Mouse (Mus musculus): ENCODE measurements around the gene Tmem251. TPM values are rescaled to one million over a fixed set of nuclear protein-coding genes. Genes with fewer than 3 reads are reported as not detected.

Gene Tmem251
- polyA plus RNA-seq, 1 experiment from 2014 or later, result 7.6 TPM

- H3K4me1 ChIP-seq (ENCODE audit: control insufficient read depth in 2 of 2, insufficient read depth in 2 of 2, low read length in 2 of 2), result peaks cover 15 to 33% of the 10 kb centered on the region in 2 experiments; a peak in 3 of 4 replicates
- peak overlapping the region; percentile 49 to 81; a peak in 3 of 4 replicates for H3K27ac ChIP-seq (replicated peaks in 1 of 2; ENCODE audit: control insufficient read depth in 1 of 2, insufficient read depth in 1 of 2, low read depth in 2 of 2, low read length in 2 of 2)
- H3K9me3 ChIP-seq (ENCODE audit: control insufficient read depth, low read length), result no peaks in the 10 kb centered on the region
- no peaks in the 10 kb centered on the region for H3K36me3 ChIP-seq (ENCODE audit: control insufficient read depth, insufficient read depth, low read length)
- H3K27me3 ChIP-seq (ENCODE audit: control insufficient read depth, insufficient read depth, low read length), result peaks cover 7% of the 10 kb centered on the region; the same call in 1 of the 2 replicates
- ATAC-seq (ENCODE audit: insufficient number of reproducible peaks, insufficient read depth, low FRiP score, low read depth), result peak; percentile 77
- H3K9ac ChIP-seq (ENCODE audit: low read length), result peak overlapping the region; percentile 88
- peak overlapping the region; percentile 78 to 82 for H3K4me3 ChIP-seq (ENCODE audit: control insufficient read depth in 1 of 2, insufficient read depth in 1 of 2, low read depth in 1 of 2, low read length in 2 of 2)
- peak overlapping the region; percentile 96 for H3K4me2 ChIP-seq (ENCODE audit: low read length)
- WGBS, result 2% methylated on average over 44 of the region's 45 CpGs
Observed at GRCm38 (mm10) chr12:102705216-102705871, 38.2 kb upstream of the Tmem251 start.

GRCm38 (mm10) chr12:102705906-102706640, 37.5 kb upstream of the Tmem251 start:
- peaks cover 7% of the 10 kb centered on the region; the same call in 1 of the 2 replicates for H3K27me3 ChIP-seq (ENCODE audit: control insufficient read depth, insufficient read depth, low read length)
- no peaks in the 10 kb centered on the region for H3K9me3 ChIP-seq (ENCODE audit: control insufficient read depth, low read length)
- H3K4me1 ChIP-seq (ENCODE audit: control insufficient read depth in 2 of 2, insufficient read depth in 2 of 2, low read length in 2 of 2), result peaks cover 15 to 33% of the 10 kb centered on the region in 2 experiments; a peak in 3 of 4 replicates
- 66% methylated on average over 6 of the region's 6 CpGs for WGBS
- peak overlapping the region in 1 of 2 experiments; percentile 82; a peak in 1 of 4 replicates for H3K4me3 ChIP-seq (ENCODE audit: control insufficient read depth in 1 of 2, insufficient read depth in 1 of 2, low read depth in 1 of 2, low read length in 2 of 2)
- H3K27ac ChIP-seq (replicated peaks in 1 of 2; ENCODE audit: control insufficient read depth in 1 of 2, insufficient read depth in 1 of 2, low read depth in 2 of 2, low read length in 2 of 2), result no peak overlapping the region; a peak in 1 of 4 replicates
- ATAC-seq (ENCODE audit: insufficient number of reproducible peaks, insufficient read depth, low FRiP score, low read depth), result no peak
- peak overlapping the region; percentile 96 for H3K4me2 ChIP-seq (ENCODE audit: low read length)
- H3K36me3 ChIP-seq (ENCODE audit: control insufficient read depth, insufficient read depth, low read length), result no peaks in the 10 kb centered on the region
- H3K9ac ChIP-seq (ENCODE audit: low read length), result peak overlapping the region; percentile 88; the same call in 1 of the 2 replicates

GRCm38 (mm10) chr12:102706833-102707463, 36.6 kb upstream of the Tmem251 start:
- WGBS, result 92% methylated on average over 10 of the region's 10 CpGs
- no peak overlapping the region for H3K4me3 ChIP-seq (ENCODE audit: control insufficient read depth in 1 of 2, insufficient read depth in 1 of 2, low read depth in 1 of 2, low read length in 2 of 2)
- H3K27me3 ChIP-seq (ENCODE audit: control insufficient read depth, insufficient read depth, low read length), result peaks cover 7% of the 10 kb centered on the region; the same call in 1 of the 2 replicates
- no peaks in the 10 kb centered on the region for H3K36me3 ChIP-seq (ENCODE audit: control insufficient read depth, insufficient read depth, low read length)
- no peak for ATAC-seq (ENCODE audit: insufficient number of reproducible peaks, insufficient read depth, low FRiP score, low read depth)
- no peaks in the 10 kb centered on the region for H3K9me3 ChIP-seq (ENCODE audit: control insufficient read depth, low read length)
- H3K9ac ChIP-seq (ENCODE audit: low read length), result no peak overlapping the region
- H3K4me1 ChIP-seq (ENCODE audit: control insufficient read depth in 2 of 2, insufficient read depth in 2 of 2, low read length in 2 of 2), result peaks cover 15 to 33% of the 10 kb centered on the region in 2 experiments; a peak in 3 of 4 replicates
- H3K27ac ChIP-seq (replicated peaks in 1 of 2; ENCODE audit: control insufficient read depth in 1 of 2, insufficient read depth in 1 of 2, low read depth in 2 of 2, low read length in 2 of 2), result no peak overlapping the region
- no peak overlapping the region for H3K4me2 ChIP-seq (ENCODE audit: low read length)

- Histone ChIP-seq H3K4me1 (ENCODE audit: control insufficient read depth in 2 of 2, insufficient read depth in 2 of 2, low read length in 2 of 2) (peaks cover 12 to 25% of the 10 kb centered on the region in 2 experiments; a peak in 3 of 4 replicates), H3K36me3 (ENCODE audit: control insufficient read depth, insufficient read depth, low read length) (no peaks in the 10 kb centered on the region), H3K4me2 (ENCODE audit: low read length) (peak overlapping the region; percentile 58), H3K27ac (replicated peaks in 1 of 2; ENCODE audit: control insufficient read depth in 1 of 2, insufficient read depth in 1 of 2, low read depth in 2 of 2, low read length in 2 of 2) (0 out of 4 replicates have a peak overlapping the region, but pooled peaks of 1 of the 2 experiments have one; percentile 3), H3K9me3 (ENCODE audit: control insufficient read depth, low read length) (no peaks in the 10 kb centered on the region), H3K27me3 (ENCODE audit: control insufficient read depth, insufficient read depth, low read length) (peaks cover 7% of the 10 kb centered on the region; the same call in 1 of the 2 replicates), H3K4me3 (ENCODE audit: control insufficient read depth in 1 of 2, insufficient read depth in 1 of 2, low read depth in 1 of 2, low read length in 2 of 2) (peak overlapping the region; percentile 7 to 34; a peak in 3 of 4 replicates), H3K9ac (ENCODE audit: low read length) (peak overlapping the region; percentile 55; the same call in 1 of the 2 replicates)
- ATAC-seq (ENCODE audit: insufficient number of reproducible peaks, insufficient read depth, low FRiP score, low read depth), result no peak
- WGBS, result 16% methylated on average over 11 of the region's 11 CpGs
Observed at GRCm38 (mm10) chr12:102708220-102708619, 35.3 kb upstream of the Tmem251 start.

DNA sequence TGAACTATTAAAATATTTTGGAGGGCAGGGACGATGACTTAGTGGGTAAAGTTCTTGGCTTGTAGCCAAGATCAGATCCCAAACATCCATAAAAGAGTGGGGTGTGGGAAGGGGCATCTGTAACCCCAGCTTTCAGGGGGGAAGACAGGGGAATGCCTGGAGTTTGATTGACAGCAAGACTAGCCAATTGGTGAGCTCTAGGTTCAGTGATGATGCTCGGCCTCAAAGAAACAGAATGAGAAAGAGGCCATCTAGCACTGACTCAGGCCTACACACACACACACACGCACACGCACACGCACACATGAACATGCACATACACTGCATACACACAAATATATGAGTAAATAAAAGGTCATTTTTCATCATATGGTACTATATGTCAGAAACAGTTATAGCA, 33.7 kb upstream of the Tmem251 start:
- Histone ChIP-seq H3K4me3 (ENCODE audit: control insufficient read depth in 1 of 2, insufficient read depth in 1 of 2, low read depth in 1 of 2, low read length in 2 of 2) (no peak overlapping the region), H3K27me3 (ENCODE audit: control insufficient read depth, insufficient read depth, low read length) (peaks cover 7% of the 10 kb centered on the region; the same call in 1 of the 2 replicates), H3K36me3 (ENCODE audit: control insufficient read depth, insufficient read depth, low read length) (no peaks in the 10 kb centered on the region), H3K9me3 (ENCODE audit: control insufficient read depth, low read length) (no peaks in the 10 kb centered on the region), H3K9ac (ENCODE audit: low read length) (no peak overlapping the region), H3K27ac (replicated peaks in 1 of 2; ENCODE audit: control insufficient read depth in 1 of 2, insufficient read depth in 1 of 2, low read depth in 2 of 2, low read length in 2 of 2) (no peak overlapping the region), H3K4me2 (ENCODE audit: low read length) (no peak overlapping the region), H3K4me1 (ENCODE audit: control insufficient read depth in 2 of 2, insufficient read depth in 2 of 2, low read length in 2 of 2) (peaks cover 6 to 16% of the 10 kb centered on the region in 2 experiments; a peak in 2 of 4 replicates)
- ATAC-seq (ENCODE audit: insufficient number of reproducible peaks, insufficient read depth, low FRiP score, low read depth), result no peak
- 88% methylated on average over 5 of the region's 5 CpGs for WGBS

DNA sequence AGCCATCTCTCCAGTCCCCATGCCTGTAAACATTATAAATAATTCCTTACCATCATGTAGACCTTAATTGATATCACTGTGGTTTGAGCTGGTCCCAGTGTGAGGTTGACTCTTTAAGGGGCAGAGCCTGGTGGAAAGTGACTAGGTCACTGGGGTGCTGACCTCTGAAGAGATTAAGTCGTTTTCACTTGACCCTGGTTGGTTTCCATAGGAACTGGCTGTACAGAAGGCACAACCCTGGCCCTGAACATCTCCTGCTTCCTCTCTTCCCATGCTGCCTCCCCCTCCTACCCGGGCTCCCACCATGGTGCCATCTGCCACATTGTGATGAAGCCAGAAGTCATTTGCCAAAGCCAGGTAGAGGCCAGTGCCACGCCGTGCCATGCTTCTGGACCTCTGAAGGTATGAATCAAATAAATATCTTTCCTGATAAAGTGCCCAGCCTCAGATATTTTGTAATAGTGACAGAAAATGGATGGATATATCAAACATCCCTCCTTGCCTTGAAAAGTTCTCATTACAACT, 32.6 kb upstream of the Tmem251 start:
- no peak for ATAC-seq (ENCODE audit: insufficient number of reproducible peaks, insufficient read depth, low FRiP score, low read depth)
- 70% methylated on average over 4 of the region's 4 CpGs for WGBS

More for the DNA sequence above, 32.6 kb upstream of the Tmem251 start:
- Histone ChIP-seq H3K4me2 (ENCODE audit: low read length) (no peak overlapping the region), H3K4me3 (ENCODE audit: control insufficient read depth in 1 of 2, insufficient read depth in 1 of 2, low read depth in 1 of 2, low read length in 2 of 2) (no peak overlapping the region), H3K9ac (ENCODE audit: low read length) (no peak overlapping the region), H3K4me1 (ENCODE audit: control insufficient read depth in 2 of 2, insufficient read depth in 2 of 2, low read length in 2 of 2) (peaks cover 6 to 9% of the 10 kb centered on the region in 2 experiments; a peak in 1 of 4 replicates), H3K9me3 (ENCODE audit: control insufficient read depth, low read length) (no peaks in the 10 kb centered on the region), H3K27ac (replicated peaks in 1 of 2; ENCODE audit: control insufficient read depth in 1 of 2, insufficient read depth in 1 of 2, low read depth in 2 of 2, low read length in 2 of 2) (no peak overlapping the region), H3K36me3 (ENCODE audit: control insufficient read depth, insufficient read depth, low read length) (no peaks in the 10 kb centered on the region), H3K27me3 (ENCODE audit: control insufficient read depth, insufficient read depth, low read length) (peaks cover 7% of the 10 kb centered on the region; the same call in 1 of the 2 replicates)

All from heart, embryonic 14.5 days (tissue).